Mouse (Mus musculus) heart, embryonic 14.5 days (tissue): ENCODE measurements around the gene Trim46. TPM values are rescaled to one million over a fixed set of nuclear protein-coding genes. Genes with fewer than 3 reads are reported as not detected.

ENCODE experiments used
- ATAC-seq: fragments of 200-750 bp; cut with Nextera tagmentation; 2 replicates; pipeline ENCODE4 v1.8.0; 2017; ENCODE audit warnings: low read depth, moderate TSS enrichment; ENCODE audit not compliant: insufficient number of reproducible peaks, insufficient read depth, low FRiP score
- H3K27ac ChIP-seq, 2 experiments: fragments of 200-500 bp in 1 of 2; fragments of 300-500 bp in 1 of 2; sonication (generic) in 1 of 2; replicated peaks in 1 of 2; 2 replicates each; pipeline ENCODE4 v1.5.1; 2012 to 2014; ENCODE audit warnings: low read depth in 2 of 2, low read length in 2 of 2, control low read depth in 1 of 2, mild to moderate bottlenecking in 1 of 2, mixed read lengths in 1 of 2; ENCODE audit not compliant: control insufficient read depth in 1 of 2, insufficient read depth in 1 of 2
- H3K27me3 ChIP-seq: fragments of 300-500 bp; sonication (generic); 2 replicates; pipeline ENCODE4 v1.6.1; 2014; ENCODE audit warnings: mild to moderate bottlenecking, low read length, control low read depth; ENCODE audit not compliant: control insufficient read depth, insufficient read depth
- H3K36me3 ChIP-seq: fragments of 300-500 bp; sonication (generic); 2 replicates; pipeline ENCODE4 v1.6.1; 2014; ENCODE audit warnings: mild to moderate bottlenecking, control low read depth, low read length, mixed read lengths; ENCODE audit not compliant: control insufficient read depth, insufficient read depth
- H3K4me1 ChIP-seq, 2 experiments: fragments of 200-500 bp in 1 of 2; fragments of 300-500 bp in 1 of 2; sonication (generic) in 1 of 2; 2 replicates each; pipeline ENCODE4 v1.6.1; 2012 to 2014; ENCODE audit warnings: low read length in 2 of 2, control low read depth in 1 of 2, mixed read lengths in 1 of 2; ENCODE audit not compliant: control insufficient read depth in 2 of 2, insufficient read depth in 2 of 2
- H3K4me2 ChIP-seq: fragments of 300-500 bp; sonication (generic); 2 replicates; pipeline ENCODE4 v1.6.1; 2014; ENCODE audit warnings: mild to moderate bottlenecking, low read length
- H3K4me3 ChIP-seq, 2 experiments: fragments of 200-500 bp in 1 of 2; fragments of 300-500 bp in 1 of 2; sonication (generic) in 1 of 2; 2 replicates each; pipeline ENCODE4 v1.5.1; 2012 to 2014; ENCODE audit warnings: low read length in 2 of 2, mild to moderate bottlenecking in 2 of 2, control low read depth in 1 of 2, low read depth in 1 of 2, moderate library complexity in 1 of 2; ENCODE audit not compliant: control insufficient read depth in 1 of 2, insufficient read depth in 1 of 2
- H3K9ac ChIP-seq: fragments of 300-500 bp; sonication (generic); 2 replicates; pipeline ENCODE4 v1.6.1; 2014; ENCODE audit warnings: mild to moderate bottlenecking, low read length
- H3K9me3 ChIP-seq: fragments of 300-500 bp; sonication (generic); 2 replicates; pipeline ENCODE4 v1.6.1; 2016; ENCODE audit warnings: low read length, control low read depth; ENCODE audit not compliant: control insufficient read depth
- WGBS: fragments of 180-500 bp; shearing (Covaris S2); extraction: QIAGEN DNeasy Blood & Tissue Kit; methylation state at CpG from one replicate; pipeline ENCODE4 v1.1.7; 2014; 5-methylcytosine and 5-hydroxymethylcytosine counted together
- polyA plus RNA-seq: library from polyadenylated mRNA; unstranded; fragments of >200 nt; fragmentation: Nextera tagmentation; extraction: Ambion mirVana; gene quantifications from 2 replicates; pipeline ENCODE4 v1.2.1, GENCODE M21; 2014

The Trim46 gene
- polyA plus RNA-seq, 1 experiment from 2014 or later = 0.95 TPM

GRCm38 (mm10) chr3:89279153-89279890, 33.2 kb upstream of the Trim46 start:
- peak overlapping the region; percentile 97 for H3K4me2 ChIP-seq
- H3K27ac ChIP-seq = peak overlapping the region; percentile 75 to 87
- no peaks in the 10 kb centered on the region for H3K9me3 ChIP-seq
- H3K4me3 ChIP-seq = peak overlapping the region; percentile 63 to 65
- peak; percentile 74 for ATAC-seq
- H3K9ac ChIP-seq = peak overlapping the region; percentile 86
- H3K36me3 ChIP-seq = peaks cover 17% of the 10 kb centered on the region
- WGBS = under 1% methylated on average over 35 of the region's 35 CpGs
- no peaks in the 10 kb centered on the region for H3K27me3 ChIP-seq
- H3K4me1 ChIP-seq = peaks cover 24 to 39% of the 10 kb centered on the region in 2 experiments

- WGBS = 15% methylated on average over 8 of the region's 8 CpGs
- H3K4me1 ChIP-seq = peaks cover 24 to 39% of the 10 kb centered on the region in 2 experiments
These were observed 32.5 kb upstream of the Trim46 start for GRCm38 (mm10) chr3:89278643-89279042.

GRCm38 (mm10) chr3:89278107-89278506, 32.0 kb upstream of the Trim46 start:
- peaks cover 22% of the 10 kb centered on the region for H3K36me3 ChIP-seq
- no peaks in the 10 kb centered on the region for H3K9me3 ChIP-seq
- peaks cover 24 to 39% of the 10 kb centered on the region in 2 experiments for H3K4me1 ChIP-seq
- H3K27me3 ChIP-seq = no peaks in the 10 kb centered on the region
- H3K4me2 ChIP-seq = peak overlapping the region; percentile 97
- H3K27ac ChIP-seq = peak overlapping the region; percentile 75 to 87
- 40% methylated on average over 7 of the region's 7 CpGs for WGBS
- H3K4me3 ChIP-seq = peak overlapping the region; percentile 63 to 65
- ATAC-seq = peak; percentile 18
- H3K9ac ChIP-seq = peak overlapping the region; percentile 86

More at GRCm38 (mm10) chr3:89278643-89279042, 32.5 kb upstream of the Trim46 start:
- peak overlapping the region; percentile 63 to 65 for H3K4me3 ChIP-seq
- no peaks in the 10 kb centered on the region for H3K9me3 ChIP-seq
- peaks cover 17% of the 10 kb centered on the region for H3K36me3 ChIP-seq
- peak overlapping the region; percentile 75 to 87 for H3K27ac ChIP-seq
- no peaks in the 10 kb centered on the region for H3K27me3 ChIP-seq
- peak overlapping the region; percentile 86 for H3K9ac ChIP-seq
- no peak for ATAC-seq
- H3K4me2 ChIP-seq = peak overlapping the region; percentile 97

- H3K9ac ChIP-seq = peak overlapping the region; percentile 86
- H3K27ac ChIP-seq = peak overlapping the region; percentile 75 to 87
- no peak for ATAC-seq
- WGBS = 16% methylated on average over 14 of the region's 14 CpGs
- peaks cover 29% of the 10 kb centered on the region for H3K36me3 ChIP-seq
- H3K4me2 ChIP-seq = peak overlapping the region; percentile 97
- H3K4me3 ChIP-seq = peak overlapping the region; percentile 63 to 65
- H3K27me3 ChIP-seq = no peaks in the 10 kb centered on the region
- H3K4me1 ChIP-seq = peaks cover 24 to 39% of the 10 kb centered on the region in 2 experiments
- H3K9me3 ChIP-seq = no peaks in the 10 kb centered on the region
These were observed 31.3 kb upstream of the Trim46 start for GRCm38 (mm10) chr3:89277281-89278021.

GRCm38 (mm10) chr3:89276061-89276460, 30.0 kb upstream of the Trim46 start:
- Histone ChIP-seq H3K4me2 (0 out of 2 replicates have a peak overlapping the region, but pooled peaks have one; percentile 97), H3K4me1 (peaks cover 21 to 39% of the 10 kb centered on the region in 2 experiments)

GRCm38 (mm10) chr3:89271760-89272159, 25.7 kb upstream of the Trim46 start:
- Histone ChIP-seq H3K4me3 (no peak overlapping the region), H3K27me3 (no peaks in the 10 kb centered on the region), H3K36me3 (peaks cover 46% of the 10 kb centered on the region), H3K9ac (no peak overlapping the region), H3K4me1 (peaks cover 11 to 43% of the 10 kb centered on the region in 2 experiments), H3K9me3 (no peaks in the 10 kb centered on the region), H3K27ac (no peak overlapping the region), H3K4me2 (no peak overlapping the region)
- 51% methylated on average over 6 of the region's 6 CpGs for WGBS
- ATAC-seq = no peak

More at GRCm38 (mm10) chr3:89276061-89276460, 30.0 kb upstream of the Trim46 start:
- Histone ChIP-seq H3K27me3 (no peaks in the 10 kb centered on the region), H3K4me3 (no peak overlapping the region), H3K36me3 (peaks cover 40% of the 10 kb centered on the region), H3K9ac (no peak overlapping the region), H3K27ac (no peak overlapping the region), H3K9me3 (no peaks in the 10 kb centered on the region)
- ATAC-seq = no peak
- WGBS = 91% methylated on average over 13 of the region's 13 CpGs

GRCm38 (mm10) chr3:89270891-89271290, 24.8 kb upstream of the Trim46 start:
- H3K4me1 ChIP-seq = peaks cover 10 to 40% of the 10 kb centered on the region in 2 experiments
- peak overlapping the region; percentile 75 for H3K9ac ChIP-seq
- no peaks in the 10 kb centered on the region for H3K9me3 ChIP-seq
- WGBS = 51% methylated on average over 6 of the region's 6 CpGs
- peak overlapping the region; percentile 69 to 73; a peak in 3 of 4 replicates for H3K27ac ChIP-seq
- H3K4me3 ChIP-seq = peak overlapping the region in 1 of 2 experiments; percentile 48; a peak in 1 of 4 replicates
- ATAC-seq = no peak
- no peaks in the 10 kb centered on the region for H3K27me3 ChIP-seq
- H3K4me2 ChIP-seq = peak overlapping the region; percentile 86
- peaks cover 42% of the 10 kb centered on the region for H3K36me3 ChIP-seq
